Mouse (Mus musculus) splenic B cell, adult 2 months (primary cell): Measurements from ENCODE around the gene Pappa.

ENCODE experiments used
- DNase-seq: peaks from one replicate; pipeline ENCODE4 v3.0.0-alpha.2; 2011; ENCODE audit warnings: low read depth, low spot score
- H3K27me3 ChIP-seq: 2 replicates; pipeline ENCODE4 v1.6.1; 2012; ENCODE audit warnings: mild to moderate bottlenecking, low read length, moderate library complexity, mixed read lengths; ENCODE audit not compliant: control insufficient read depth, poor library complexity, insufficient read depth, severe bottlenecking
- H3K36me3 ChIP-seq: 2 replicates; pipeline ENCODE4 v1.6.1; 2012; ENCODE audit warnings: mild to moderate bottlenecking, low read length, moderate library complexity, mixed read lengths; ENCODE audit not compliant: control insufficient read depth, poor library complexity, insufficient read depth, severe bottlenecking

Pappa gene

GRCm38 (mm10) chr4:65136541-65136940 is 12.6 kb downstream of the Pappa start:
- no peaks in the 10 kb centered on the region for H3K36me3 ChIP-seq
- H3K27me3 ChIP-seq, result no peaks in the 10 kb centered on the region
- no peak for DNase-seq

GRCm38 (mm10) chr4:65146936-65147335 is 23.0 kb downstream of the Pappa start:
- no peak for DNase-seq
- Histone ChIP-seq H3K27me3 (no peaks in the 10 kb centered on the region), H3K36me3 (no peaks in the 10 kb centered on the region)

GRCm38 (mm10) chr4:65153601-65154000 is 29.6 kb downstream of the Pappa start:
- Histone ChIP-seq H3K36me3 (no peaks in the 10 kb centered on the region), H3K27me3 (no peaks in the 10 kb centered on the region)
- no peak for DNase-seq

GRCm38 (mm10) chr4:65156231-65156630 is 32.3 kb downstream of the Pappa start:
- Histone ChIP-seq H3K36me3 (no peaks in the 10 kb centered on the region), H3K27me3 (no peaks in the 10 kb centered on the region)
- DNase-seq, result no peak

GRCm38 (mm10) chr4:65158651-65159050 is 34.7 kb downstream of the Pappa start:
- H3K36me3 ChIP-seq, result no peaks in the 10 kb centered on the region
- no peaks in the 10 kb centered on the region for H3K27me3 ChIP-seq
- DNase-seq, result no peak

GRCm38 (mm10) chr4:65159481-65159880 is 35.5 kb downstream of the Pappa start:
- Histone ChIP-seq H3K27me3 (no peaks in the 10 kb centered on the region), H3K36me3 (no peaks in the 10 kb centered on the region)
- no peak for DNase-seq

- H3K27me3 ChIP-seq, result no peaks in the 10 kb centered on the region
- no peak for DNase-seq
- no peaks in the 10 kb centered on the region for H3K36me3 ChIP-seq
These were observed 39.7 kb downstream of the Pappa start for GRCm38 (mm10) chr4:65163698-65164097.

- no peak for DNase-seq
- no peaks in the 10 kb centered on the region for H3K36me3 ChIP-seq
- no peaks in the 10 kb centered on the region for H3K27me3 ChIP-seq
These were observed 42.4 kb downstream of the Pappa start for GRCm38 (mm10) chr4:65166288-65166835.

- H3K36me3 ChIP-seq, result no peaks in the 10 kb centered on the region
- DNase-seq, result no peak
- no peaks in the 10 kb centered on the region for H3K27me3 ChIP-seq
These were observed 50.5 kb downstream of the Pappa start for GRCm38 (mm10) chr4:65174505-65174904.

- H3K27me3 ChIP-seq, result no peaks in the 10 kb centered on the region
- DNase-seq, result no peak
These were observed 54.2 kb downstream of the Pappa start for GRCm38 (mm10) chr4:65178146-65178545.

GRCm38 (mm10) chr4:65187236-65187635 is 63.3 kb downstream of the Pappa start:
- no peaks in the 10 kb centered on the region for H3K36me3 ChIP-seq
- no peak for DNase-seq
- no peaks in the 10 kb centered on the region for H3K27me3 ChIP-seq

More at GRCm38 (mm10) chr4:65178146-65178545, 54.2 kb downstream of the Pappa start:
- no peaks in the 10 kb centered on the region for H3K36me3 ChIP-seq

- DNase-seq, result no peak
These were observed 63.7 kb downstream of the Pappa start for GRCm38 (mm10) chr4:65187716-65188115.

GRCm38 (mm10) chr4:65188921-65189485 is 65.0 kb downstream of the Pappa start:
- no peaks in the 10 kb centered on the region for H3K36me3 ChIP-seq
- no peak for DNase-seq
- no peaks in the 10 kb centered on the region for H3K27me3 ChIP-seq

More at GRCm38 (mm10) chr4:65187716-65188115, 63.7 kb downstream of the Pappa start:
- Histone ChIP-seq H3K36me3 (no peaks in the 10 kb centered on the region), H3K27me3 (no peaks in the 10 kb centered on the region)

GRCm38 (mm10) chr4:65192810-65193209 is 68.8 kb downstream of the Pappa start:
- DNase-seq, result no peak
- H3K27me3 ChIP-seq, result no peaks in the 10 kb centered on the region
- H3K36me3 ChIP-seq, result no peaks in the 10 kb centered on the region

GRCm38 (mm10) chr4:65195971-65196370 is 72.0 kb downstream of the Pappa start:
- no peak for DNase-seq

GRCm38 (mm10) chr4:65203666-65204065 is 79.7 kb downstream of the Pappa start:
- no peaks in the 10 kb centered on the region; the same call in 1 of the 2 replicates for H3K27me3 ChIP-seq
- no peak for DNase-seq
- no peaks in the 10 kb centered on the region for H3K36me3 ChIP-seq

More at GRCm38 (mm10) chr4:65195971-65196370, 72.0 kb downstream of the Pappa start:
- Histone ChIP-seq H3K27me3 (no peaks in the 10 kb centered on the region), H3K36me3 (no peaks in the 10 kb centered on the region)
